Mouse (Mus musculus) frontal cortex, adult (tissue): Measurements from ENCODE around the gene Lhx3.

Source experiments
- ATAC-seq: cut with Nextera tagmentation; 2 replicates; pipeline ENCODE4 v1.9.2; 2017; ENCODE audit warnings: mild to moderate bottlenecking, moderate library complexity, mixed read lengths; ENCODE audit not compliant: low TSS enrichment

The Lhx3 gene

DNA sequence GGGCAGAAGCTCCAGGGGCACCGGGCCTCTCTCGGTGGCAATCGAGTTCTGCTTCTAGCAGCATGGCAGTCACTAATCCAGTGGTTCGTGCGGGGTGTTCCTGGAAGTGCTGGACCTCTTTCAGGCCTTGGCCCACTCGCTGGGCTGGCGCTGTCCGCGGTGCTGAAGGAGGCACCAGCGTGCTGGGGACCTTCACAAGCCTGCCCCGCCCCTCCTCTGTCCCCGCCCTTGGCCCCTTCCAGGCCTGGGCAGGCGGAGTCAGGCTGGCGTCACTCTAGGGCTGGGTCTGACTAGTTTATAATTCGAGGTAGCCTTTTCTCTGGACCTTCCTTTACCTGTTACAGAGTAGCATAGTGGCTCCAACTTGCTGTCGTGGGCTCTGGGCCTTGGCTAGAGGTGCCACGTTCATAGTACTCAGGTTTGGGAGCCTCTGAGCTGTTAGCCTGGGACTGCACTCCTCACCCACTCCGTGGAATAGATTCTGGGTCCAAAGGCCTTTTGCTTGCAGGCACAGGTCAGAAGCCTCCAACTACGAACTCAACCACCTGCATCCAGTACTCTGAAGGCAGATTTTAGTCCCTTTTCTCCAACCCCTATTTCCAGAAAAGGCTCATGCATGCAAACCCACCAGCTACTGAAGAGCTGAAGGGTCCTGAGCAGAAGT lies at the start of gene Lhx3:
Gene Lhx3 (minus strand): TSS at position 164 of the 664 bp plus-strand sequence.
- ATAC-seq: no peak

DNA sequence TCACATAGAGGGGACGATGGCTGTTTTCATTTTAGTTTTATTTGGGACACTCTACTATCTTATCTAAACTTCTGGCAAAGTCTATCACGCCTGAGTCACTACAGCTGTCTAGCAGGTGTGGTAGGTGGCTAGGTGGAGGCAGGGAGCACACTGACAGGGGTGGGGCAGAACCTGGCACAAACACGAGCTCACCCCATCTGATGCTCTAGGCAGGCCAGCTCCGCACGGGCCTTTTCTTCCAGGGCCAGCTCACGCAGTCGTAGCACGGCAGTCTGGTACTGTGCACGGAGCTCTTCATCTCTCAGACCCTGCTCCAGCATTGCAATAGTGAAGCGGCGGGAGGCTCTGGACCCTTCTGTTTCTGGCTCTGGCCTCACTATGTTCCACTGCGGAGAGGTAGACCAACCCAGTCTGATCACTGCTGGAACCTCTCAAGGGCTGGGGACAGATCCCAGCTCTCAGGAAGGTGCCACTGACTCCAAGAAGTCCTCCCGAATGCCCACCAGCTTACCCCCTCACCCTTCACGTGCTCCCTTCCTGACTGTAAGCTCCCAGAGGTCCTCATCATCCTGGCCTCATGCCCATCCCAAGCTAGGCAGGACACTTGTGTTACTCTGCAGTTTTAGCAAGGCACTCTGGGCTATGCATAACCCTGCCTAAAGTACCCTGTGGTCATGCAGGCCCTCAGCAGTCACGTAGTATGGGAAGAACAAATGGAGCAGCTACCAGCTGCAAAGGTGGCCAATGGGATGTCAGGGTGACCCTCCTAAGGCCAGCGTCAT lies 49.4 kb upstream of the Lhx3 start:
- no peak for ATAC-seq

DNA sequence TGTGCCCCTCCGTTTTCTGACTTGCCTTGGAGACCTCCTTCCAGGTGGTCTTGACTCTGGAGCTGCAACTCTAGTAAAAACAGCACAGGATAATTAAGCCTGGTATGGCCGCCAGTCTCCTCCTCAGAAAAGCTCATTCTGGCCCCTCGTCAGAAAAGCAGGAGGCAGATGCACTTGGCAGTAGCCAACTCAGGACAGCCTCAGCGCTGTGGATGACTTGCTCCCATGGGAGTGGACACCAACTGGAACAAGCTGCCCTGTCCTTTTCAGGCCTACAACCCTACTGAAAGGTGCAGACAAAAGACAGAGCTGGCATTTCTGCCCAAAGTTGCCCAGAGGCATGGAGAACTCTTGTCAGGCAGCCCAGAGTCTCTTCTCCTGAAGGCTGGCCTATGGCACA lies 46.7 kb upstream of the Lhx3 start:
- ATAC-seq: no peak

DNA sequence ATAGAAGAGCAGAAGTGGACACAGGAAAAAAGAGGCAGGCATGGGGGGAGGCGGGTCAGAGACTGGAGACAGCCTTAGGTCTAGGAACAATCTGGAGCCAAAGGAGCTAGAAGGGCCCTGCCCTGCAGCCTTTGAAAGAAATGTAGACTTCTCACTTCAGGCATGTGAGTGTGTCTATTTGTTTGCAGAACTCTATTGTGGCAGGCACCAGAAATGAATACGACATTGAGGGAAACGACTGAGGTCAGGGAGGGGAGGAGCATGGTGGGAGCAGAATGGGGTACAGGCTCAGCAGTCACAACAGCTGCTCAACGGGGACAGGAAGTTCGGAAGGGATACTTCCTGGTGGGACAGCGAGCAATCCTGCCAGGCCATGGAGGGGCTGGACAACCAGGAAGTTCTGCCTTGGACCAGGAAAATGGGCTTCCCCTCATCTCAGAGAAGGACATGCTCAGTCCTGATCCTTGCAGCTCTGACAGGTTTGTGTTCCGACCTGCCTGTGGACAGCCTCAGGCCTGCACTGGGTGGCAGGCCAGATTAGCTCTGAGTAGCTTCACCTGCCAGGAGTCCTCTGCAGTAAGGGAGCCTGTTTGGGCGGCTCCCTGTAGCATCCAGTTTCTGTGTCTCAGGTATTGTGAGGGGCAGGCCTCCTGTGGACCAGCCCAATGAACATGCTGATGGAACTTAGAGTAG lies 44.6 kb upstream of the Lhx3 start:
- no peak for ATAC-seq

DNA sequence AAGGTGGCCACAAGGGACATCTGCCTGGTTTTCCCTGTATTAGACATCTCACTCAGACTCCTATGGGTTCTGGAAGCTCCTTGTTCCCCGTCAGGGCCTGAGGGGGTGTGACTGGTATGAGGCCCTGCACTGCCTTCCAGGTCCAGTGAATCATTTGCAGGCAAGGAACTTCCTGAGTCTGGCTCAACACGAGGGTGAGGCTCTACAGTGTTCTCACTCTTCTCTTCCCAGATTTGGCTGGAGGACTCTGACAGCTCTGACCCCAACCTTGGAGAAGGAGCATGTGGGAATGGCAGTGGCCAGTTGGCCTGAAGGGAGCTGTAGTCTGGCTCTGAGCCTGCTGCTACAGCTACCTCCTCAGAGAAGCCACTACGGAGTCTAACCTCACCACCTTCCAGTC lies 39.4 kb upstream of the Lhx3 start:
- ATAC-seq: no peak

DNA sequence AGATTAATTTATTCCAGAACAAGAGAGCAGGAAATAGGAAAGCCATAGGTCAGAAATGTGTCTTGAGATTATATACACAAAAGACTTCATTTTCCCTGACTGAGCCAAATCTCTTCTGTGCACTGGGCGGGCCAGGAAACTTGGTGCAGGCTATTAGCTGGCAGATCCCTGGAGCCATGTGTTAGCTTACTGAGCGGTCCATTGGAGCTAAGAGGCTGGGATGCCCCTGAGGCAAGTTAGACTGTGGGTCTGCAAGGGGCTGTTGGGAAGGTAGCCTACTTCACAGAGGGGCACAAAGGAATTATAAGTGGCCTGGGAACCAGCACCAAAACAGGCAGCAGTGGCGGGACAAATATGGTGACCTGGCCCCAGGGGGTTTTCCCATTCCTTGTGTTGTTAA lies 32.8 kb upstream of the Lhx3 start:
- no peak for ATAC-seq

DNA sequence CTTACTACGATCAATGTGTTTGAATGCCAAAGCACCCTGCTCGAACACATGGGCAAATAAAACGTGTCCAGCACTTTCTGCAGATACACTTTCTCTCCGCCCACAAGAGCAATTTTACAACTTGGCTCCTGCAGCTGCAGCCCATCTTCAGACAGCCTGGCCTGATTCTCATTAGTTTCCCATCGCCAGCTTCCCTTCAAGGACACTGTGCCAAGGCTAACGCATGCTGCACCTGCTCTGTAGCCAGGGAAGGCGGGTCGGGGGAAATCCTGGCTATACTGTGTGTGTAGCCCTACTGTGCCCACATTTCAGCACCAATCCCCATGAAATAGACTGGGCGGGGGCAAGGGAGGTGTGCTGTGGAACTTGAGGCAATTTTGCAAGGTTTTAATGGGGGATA lies 32.2 kb upstream of the Lhx3 start:
- no peak for ATAC-seq

DNA sequence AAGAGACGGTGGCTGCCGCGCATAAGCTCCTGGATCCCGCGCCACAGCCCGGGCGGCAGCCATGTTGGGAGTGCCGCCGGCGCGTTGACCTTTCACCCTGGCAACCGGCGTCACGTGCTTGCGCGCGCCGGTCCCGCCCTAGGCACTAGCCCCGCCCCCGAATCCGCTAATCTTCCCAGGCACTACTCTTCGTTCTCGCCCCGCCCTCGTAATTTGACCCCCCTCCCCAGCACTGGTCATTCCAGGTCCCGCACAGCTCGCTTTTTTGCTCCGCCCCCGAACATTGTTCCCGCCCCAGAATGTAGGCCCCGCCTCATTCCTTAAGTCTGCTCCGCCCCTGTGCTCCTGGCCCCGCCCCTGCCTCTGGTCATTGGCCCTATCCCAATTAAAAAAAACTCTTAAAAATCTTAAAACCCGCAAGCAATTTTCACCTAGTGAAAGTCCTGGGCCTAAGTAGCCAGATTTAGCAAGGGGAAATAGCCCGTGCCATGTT lies 29.2 kb upstream of the Lhx3 start, which contains the start of gene Qsox2:
Gene Qsox2 (minus strand): TSS at position 236 of the 493 bp plus-strand sequence.
- peak; percentile 84 for ATAC-seq

DNA sequence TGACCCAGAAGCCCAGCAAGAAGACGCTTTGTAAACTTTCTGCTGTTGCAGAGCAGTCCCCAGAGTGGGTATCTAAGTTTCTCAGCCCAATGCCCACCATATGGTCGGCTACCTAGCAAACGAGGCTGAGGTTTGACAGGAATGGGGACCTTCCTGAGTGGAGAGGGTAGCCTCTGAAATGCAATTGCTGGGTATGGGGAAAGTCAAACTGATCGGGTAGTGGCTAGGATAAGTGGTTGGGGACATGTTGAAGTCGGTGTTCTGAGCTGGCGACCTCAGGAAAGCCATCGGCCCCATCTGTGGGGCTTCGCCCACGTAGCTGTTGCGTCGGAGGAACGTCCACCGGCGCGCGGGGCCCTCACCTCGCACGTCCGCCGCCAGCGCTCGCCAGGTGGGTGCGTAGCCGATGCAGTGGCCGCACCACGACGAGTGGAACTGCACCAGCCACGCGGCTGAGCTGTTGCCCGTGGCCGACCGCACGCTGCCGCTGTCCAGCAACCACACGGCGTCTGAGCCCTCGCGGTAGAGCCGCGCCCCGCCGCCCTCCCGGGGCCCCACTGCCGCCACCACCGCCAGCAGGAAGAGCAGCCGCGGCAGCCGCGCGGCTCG lies 28.7 kb upstream of the Lhx3 start:
- ATAC-seq: peak; percentile 58; the same call in 1 of the 2 replicates

DNA sequence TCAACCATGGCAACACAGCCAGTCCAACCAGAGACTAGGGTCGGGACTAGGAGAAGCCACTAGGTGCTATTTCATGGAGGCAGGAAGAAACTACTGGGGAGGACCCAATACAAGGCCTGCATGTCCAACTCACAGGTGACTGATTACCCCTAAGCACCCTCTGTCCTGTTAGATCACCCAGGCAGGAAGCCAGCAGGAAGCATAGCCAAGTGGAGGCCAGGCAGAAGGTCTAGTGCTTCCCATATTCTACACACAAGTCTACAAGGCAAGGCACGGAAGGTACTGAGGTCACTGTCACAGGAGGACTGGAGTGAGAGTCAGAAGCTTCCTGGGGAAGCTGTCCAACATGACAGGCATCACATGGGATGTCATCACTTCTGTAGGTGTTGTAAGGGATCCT lies 26.7 kb upstream of the Lhx3 start:
- ATAC-seq: no peak

DNA sequence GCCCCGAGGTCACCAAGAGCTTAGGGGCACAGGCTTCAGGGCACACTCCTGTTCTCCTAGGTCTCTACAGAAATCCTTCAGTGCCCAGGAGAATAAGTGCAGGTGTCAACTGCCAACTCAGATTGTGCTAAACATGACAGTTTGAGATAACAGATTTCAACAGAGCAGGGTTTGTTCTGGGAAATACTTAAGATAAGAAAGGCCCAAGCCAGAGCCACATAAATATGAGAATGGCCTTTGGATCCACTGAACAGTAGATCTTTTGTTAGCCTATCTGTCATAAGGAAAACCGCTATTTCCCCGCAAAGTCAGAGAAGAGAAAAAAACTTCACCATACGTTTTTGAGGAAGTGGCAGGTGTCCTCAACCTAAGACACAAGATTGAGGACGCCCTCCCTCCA lies 26.2 kb upstream of the Lhx3 start:
- no peak for ATAC-seq

DNA sequence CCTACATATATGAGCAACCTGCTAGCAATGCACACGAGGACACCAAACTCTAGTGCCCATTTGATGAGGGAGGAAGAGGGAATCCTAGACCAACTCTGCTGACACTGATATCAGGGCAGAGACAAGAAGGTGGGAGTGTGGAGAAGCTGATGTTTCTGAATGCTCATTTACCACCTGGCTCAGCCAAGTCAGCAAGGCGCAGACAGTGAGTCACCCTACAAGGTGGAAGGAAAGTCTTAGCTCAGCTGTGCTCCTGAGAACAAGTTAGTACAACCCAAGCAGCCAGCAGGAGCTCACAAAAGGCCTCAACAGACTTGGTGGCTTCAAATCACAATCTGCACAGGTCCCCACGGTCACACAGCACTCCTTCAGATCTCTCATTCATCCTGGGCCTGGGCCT lies 23.3 kb upstream of the Lhx3 start:
- peak; percentile 51; the same call in 1 of the 2 replicates for ATAC-seq

DNA sequence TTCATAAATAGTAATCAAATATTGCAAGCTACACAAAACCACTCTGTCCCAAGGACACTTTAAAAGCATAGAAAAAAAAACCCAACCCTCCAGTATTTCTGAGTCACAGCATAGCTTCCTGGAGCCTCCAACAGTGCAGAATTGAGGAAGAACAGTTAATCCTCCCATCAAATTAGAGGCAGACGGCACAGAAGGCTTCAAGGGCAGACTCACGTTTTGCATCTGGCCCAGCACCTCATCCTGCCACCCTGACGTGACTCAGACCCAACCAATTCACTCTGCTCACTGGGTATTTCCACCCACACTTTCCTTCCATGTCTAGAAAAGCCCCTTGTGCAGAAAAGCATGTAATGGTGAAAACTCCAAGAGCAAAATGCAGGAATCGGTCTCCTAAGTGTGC lies 22.2 kb upstream of the Lhx3 start:
- no peak for ATAC-seq

DNA sequence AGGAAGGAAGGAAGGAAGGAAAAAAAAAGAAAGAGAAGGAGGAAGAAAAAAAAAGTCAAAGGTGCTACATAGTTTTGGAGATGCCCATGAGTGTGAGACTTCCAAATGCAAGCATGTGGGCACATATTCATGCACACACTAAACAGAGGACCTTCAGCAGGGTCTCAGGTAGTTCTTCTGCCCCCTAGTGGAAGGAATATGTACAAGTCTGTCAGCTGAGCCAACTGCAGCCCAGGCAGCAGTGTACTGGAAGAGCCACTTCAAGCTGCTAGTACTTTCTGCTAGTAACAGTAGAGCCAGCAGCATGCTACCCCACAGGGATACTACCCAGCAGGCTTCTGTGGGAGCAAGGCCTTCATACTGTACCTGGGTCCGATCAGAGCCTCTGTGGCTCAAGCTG lies 19.7 kb upstream of the Lhx3 start:
- peak; percentile 90 for ATAC-seq

DNA sequence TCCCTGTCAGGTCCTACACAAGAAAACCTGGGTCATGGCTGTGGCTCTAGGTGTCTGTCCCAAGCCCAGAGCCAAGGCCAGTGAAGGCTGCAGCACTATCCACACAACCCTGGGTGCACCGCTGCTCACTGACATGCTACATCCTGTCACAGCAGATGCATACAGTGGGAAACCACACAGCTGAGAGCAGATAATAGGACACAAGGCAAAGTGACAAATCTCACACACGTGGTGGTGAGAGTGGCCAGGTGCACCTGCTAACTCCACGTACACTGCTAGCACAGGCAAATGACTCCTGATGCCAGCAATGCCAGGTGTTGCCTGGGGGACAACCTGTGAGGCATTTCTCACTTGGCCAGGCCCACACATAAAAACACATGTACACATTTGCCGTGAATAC lies 17.2 kb upstream of the Lhx3 start:
- no peak for ATAC-seq

DNA sequence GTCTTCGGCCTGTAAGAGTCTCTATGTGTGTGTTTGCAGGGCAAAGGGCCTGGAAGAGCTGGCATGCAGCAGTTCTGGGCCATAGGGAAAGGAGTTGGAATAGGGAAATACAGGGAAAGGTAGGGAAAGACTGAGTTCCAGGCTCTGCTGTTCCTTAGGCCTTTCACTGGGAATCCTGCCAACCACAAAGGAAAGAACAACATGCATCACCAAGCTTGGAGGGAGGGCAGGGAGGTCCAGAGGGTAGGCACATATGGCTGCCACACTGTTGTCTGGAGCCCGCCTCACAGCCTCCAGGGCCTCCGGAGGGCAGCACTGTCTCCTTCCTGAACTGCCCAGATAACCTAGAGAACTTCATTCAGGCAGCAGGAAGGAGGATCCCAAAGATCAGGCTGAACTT lies 15.9 kb upstream of the Lhx3 start:
- ATAC-seq: no peak

DNA sequence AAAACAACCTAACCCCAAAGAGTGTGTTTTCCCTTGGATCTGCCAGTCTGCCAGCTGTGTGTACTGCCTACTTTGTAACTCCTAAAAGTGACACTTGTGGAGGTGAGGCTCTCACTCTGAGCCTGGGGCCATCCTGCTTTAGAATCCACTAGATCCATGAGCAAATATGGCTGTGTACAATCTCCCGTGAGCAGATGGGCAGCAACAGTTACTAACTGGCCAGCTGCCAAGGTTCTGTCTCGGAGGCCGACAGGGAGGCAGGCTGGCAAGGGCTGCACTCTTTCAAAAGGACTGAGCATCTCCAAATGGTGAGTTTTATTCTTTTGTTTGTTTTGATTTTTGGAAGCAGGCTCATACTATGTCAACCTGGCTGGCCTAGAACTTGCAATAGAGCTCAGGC lies 6.4 kb upstream of the Lhx3 start:
- no peak for ATAC-seq

DNA sequence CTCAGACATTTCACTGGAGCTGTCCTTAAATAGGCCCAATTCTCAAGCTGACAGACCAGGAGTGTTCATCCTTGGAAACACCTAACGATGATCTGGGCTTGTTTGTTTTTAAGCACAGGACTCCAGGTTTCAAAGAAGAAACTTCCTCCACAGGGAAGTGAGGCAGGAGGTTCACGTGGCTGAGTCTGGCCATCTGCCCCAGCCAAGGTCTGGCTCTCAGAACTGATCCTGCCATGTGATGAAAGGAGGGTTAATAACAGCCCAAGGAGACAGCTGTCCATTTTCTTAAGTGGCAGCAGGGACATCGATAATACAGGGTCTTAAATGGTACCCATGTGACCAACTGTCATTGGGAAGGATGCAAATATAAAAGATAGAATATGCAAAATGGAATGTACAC lies 1.5 kb upstream of the Lhx3 start:
- ATAC-seq: no peak

DNA sequence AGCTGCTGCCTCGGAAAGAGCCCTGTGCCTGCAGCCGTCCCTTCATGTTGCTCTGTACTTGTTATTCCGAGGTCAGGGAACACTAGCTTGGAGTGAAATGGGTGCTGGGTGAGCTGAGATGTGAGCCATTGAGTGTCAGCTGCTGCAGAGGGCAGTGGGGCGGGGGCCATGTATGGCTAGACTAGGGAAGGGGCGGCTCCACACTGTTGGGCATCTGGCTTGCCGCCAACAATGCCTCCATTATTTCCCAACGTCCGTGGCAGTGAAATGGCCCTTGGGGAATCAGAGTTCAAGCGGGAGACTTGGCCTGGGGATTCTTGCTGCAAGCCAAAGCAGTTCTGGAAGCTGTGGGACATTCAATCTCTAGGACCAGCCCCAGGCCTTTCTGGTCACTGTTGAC lies 530 bp downstream of the Lhx3 start:
- no peak for ATAC-seq

DNA sequence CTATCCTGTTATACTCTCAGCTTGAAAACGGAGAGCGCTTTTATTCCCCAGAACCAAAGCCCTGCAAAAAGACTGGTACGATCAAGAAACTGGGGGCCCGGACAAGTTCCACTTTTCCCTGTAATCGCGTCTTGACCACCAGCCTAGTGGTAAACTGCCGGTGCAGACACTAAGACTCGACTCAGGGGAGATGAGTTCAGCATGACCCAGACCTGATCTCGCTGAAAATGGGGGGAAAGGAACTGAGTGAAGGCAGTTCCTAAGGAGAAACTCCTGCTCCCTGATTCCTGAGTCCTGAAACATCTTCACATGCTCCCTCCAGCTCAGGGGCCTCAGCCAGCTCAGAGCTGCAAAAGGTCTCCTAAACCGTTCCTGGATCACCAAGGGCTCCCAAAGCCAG lies 2.3 kb downstream of the Lhx3 start:
- no peak for ATAC-seq

DNA sequence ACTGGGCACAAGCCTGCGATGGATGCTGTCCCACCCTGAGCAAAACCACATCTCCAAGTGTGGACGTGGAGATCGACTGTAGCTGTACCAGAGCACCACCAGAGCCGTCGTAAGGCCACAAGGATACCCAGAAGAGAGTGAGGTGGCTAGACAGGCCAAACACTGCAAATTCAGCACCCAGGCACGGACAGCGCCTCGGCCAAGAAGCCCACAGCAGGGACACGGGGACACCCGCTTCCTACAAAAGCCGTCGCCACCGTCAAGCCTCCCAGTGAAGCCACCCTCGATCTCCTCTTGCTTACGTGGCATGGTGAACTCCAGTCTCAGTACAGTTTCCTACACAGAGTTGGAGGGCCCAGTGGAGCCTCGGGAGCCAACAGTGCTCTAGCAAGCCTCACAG lies 3.0 kb downstream of the Lhx3 start:
- ATAC-seq: no peak

DNA sequence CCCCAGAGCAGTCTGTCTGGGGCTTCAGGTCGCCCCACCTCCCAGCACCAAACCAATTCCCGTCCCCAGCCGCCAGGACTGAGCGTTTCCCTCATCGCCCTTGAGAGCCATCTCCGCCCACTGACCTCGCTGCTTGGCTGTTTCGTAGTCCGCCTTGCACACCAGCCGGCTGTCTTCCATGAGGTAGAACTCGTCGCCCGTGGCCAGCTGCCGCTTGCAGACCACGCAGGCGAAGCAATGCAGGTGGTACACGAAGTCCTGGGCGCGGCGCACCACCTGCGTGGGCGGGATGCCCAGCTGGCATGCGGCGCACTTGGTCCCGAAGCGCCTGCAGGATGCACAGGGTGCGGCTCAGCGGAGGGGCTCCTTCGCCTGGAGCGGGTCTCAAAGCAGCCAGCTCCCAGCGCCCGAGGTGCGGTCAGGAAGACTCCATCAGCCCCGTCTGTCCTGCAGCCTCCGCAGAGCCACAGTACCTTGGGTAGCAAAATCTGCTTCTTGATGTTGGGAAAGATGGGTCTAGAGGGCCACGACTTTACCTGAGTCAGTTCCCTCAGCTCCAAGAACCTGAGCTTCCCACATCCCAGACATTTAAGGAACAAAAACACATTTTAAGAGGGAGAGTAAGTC lies 5.1 kb downstream of the Lhx3 start:
- ATAC-seq: no peak
